Mouse (Mus musculus) heart, embryonic 14.5 days (tissue): ENCODE results near the gene Ebf1. TPM values are rescaled to one million over a fixed set of nuclear protein-coding genes. Genes with fewer than 3 reads are reported as not detected.

ENCODE experiments used
- ATAC-seq: fragments of 200-750 bp; cut with Nextera tagmentation; 2 replicates; pipeline ENCODE4 v1.8.0; 2017; ENCODE audit warnings: low read depth, moderate TSS enrichment; ENCODE audit not compliant: insufficient number of reproducible peaks, insufficient read depth, low FRiP score
- H3K27ac ChIP-seq, 2 experiments: fragments of 200-500 bp in 1 of 2; fragments of 300-500 bp in 1 of 2; sonication (generic) in 1 of 2; replicated peaks in 1 of 2; 2 replicates each; pipeline ENCODE4 v1.5.1; 2012 to 2014; ENCODE audit warnings: low read depth in 2 of 2, low read length in 2 of 2, control low read depth in 1 of 2, mild to moderate bottlenecking in 1 of 2, mixed read lengths in 1 of 2; ENCODE audit not compliant: control insufficient read depth in 1 of 2, insufficient read depth in 1 of 2
- H3K27me3 ChIP-seq: fragments of 300-500 bp; sonication (generic); 2 replicates; pipeline ENCODE4 v1.6.1; 2014; ENCODE audit warnings: mild to moderate bottlenecking, low read length, control low read depth; ENCODE audit not compliant: control insufficient read depth, insufficient read depth
- H3K36me3 ChIP-seq: fragments of 300-500 bp; sonication (generic); 2 replicates; pipeline ENCODE4 v1.6.1; 2014; ENCODE audit warnings: mild to moderate bottlenecking, control low read depth, low read length, mixed read lengths; ENCODE audit not compliant: control insufficient read depth, insufficient read depth
- H3K4me1 ChIP-seq, 2 experiments: fragments of 200-500 bp in 1 of 2; fragments of 300-500 bp in 1 of 2; sonication (generic) in 1 of 2; 2 replicates each; pipeline ENCODE4 v1.6.1; 2012 to 2014; ENCODE audit warnings: low read length in 2 of 2, control low read depth in 1 of 2, mixed read lengths in 1 of 2; ENCODE audit not compliant: control insufficient read depth in 2 of 2, insufficient read depth in 2 of 2
- H3K4me2 ChIP-seq: fragments of 300-500 bp; sonication (generic); 2 replicates; pipeline ENCODE4 v1.6.1; 2014; ENCODE audit warnings: mild to moderate bottlenecking, low read length
- H3K4me3 ChIP-seq, 2 experiments: fragments of 200-500 bp in 1 of 2; fragments of 300-500 bp in 1 of 2; sonication (generic) in 1 of 2; 2 replicates each; pipeline ENCODE4 v1.5.1; 2012 to 2014; ENCODE audit warnings: low read length in 2 of 2, mild to moderate bottlenecking in 2 of 2, control low read depth in 1 of 2, low read depth in 1 of 2, moderate library complexity in 1 of 2; ENCODE audit not compliant: control insufficient read depth in 1 of 2, insufficient read depth in 1 of 2
- H3K9ac ChIP-seq: fragments of 300-500 bp; sonication (generic); 2 replicates; pipeline ENCODE4 v1.6.1; 2014; ENCODE audit warnings: mild to moderate bottlenecking, low read length
- H3K9me3 ChIP-seq: fragments of 300-500 bp; sonication (generic); 2 replicates; pipeline ENCODE4 v1.6.1; 2016; ENCODE audit warnings: low read length, control low read depth; ENCODE audit not compliant: control insufficient read depth
- WGBS: fragments of 180-500 bp; shearing (Covaris S2); extraction: QIAGEN DNeasy Blood & Tissue Kit; methylation state at CpG from one replicate; pipeline ENCODE4 v1.1.7; 2014; 5-methylcytosine and 5-hydroxymethylcytosine counted together
- polyA plus RNA-seq: library from polyadenylated mRNA; unstranded; fragments of >200 nt; fragmentation: Nextera tagmentation; extraction: Ambion mirVana; gene quantifications from 2 replicates; pipeline ENCODE4 v1.2.1, GENCODE M21; 2014

The Ebf1 gene
- polyA plus RNA-seq, 1 experiment from 2014 or later, result 17.0 TPM

GRCm38 (mm10) chr11:44835166-44835565 is 218.0 kb downstream of the Ebf1 start:
- WGBS, result 44% methylated on average over 5 of the region's 5 CpGs
- H3K4me1 ChIP-seq, result peaks cover 0 to 3% of the 10 kb centered on the region in 2 experiments; a peak in 1 of 4 replicates

DNA sequence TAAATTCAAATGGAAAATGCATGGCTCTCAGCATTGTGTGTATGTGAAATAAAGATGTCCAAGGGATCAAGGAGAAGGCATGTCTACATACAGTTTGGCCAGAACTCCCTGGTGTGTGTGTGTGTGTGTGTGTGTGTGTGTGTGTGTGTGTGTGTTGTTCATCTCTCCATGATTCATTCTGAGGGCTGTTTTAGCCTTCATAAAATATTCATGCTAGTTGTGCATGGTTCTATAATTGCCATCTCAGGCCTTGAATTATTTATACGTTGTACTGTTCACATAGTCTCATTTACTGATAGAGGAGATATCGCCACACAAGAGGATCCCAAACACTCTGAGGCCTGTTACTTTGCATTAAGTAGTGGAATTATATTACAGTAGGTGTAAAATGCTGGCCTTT is 220.5 kb downstream of the Ebf1 start:
- no peaks in the 10 kb centered on the region for H3K9me3 ChIP-seq
- 93% methylated on average over 2 of the region's 2 CpGs for WGBS
- no peak overlapping the region for H3K4me2 ChIP-seq
- 0 out of 2 replicates have a peak, but pooled peaks cover under 1% of the 10 kb centered on the region for H3K27me3 ChIP-seq
- no peaks in the 10 kb centered on the region for H3K36me3 ChIP-seq
- no peak overlapping the region for H3K27ac ChIP-seq
- no peak overlapping the region for H3K4me3 ChIP-seq
- H3K9ac ChIP-seq, result no peak overlapping the region
- no peak for ATAC-seq
- peaks cover 13 to 18% of the 10 kb centered on the region in 2 experiments for H3K4me1 ChIP-seq

More at GRCm38 (mm10) chr11:44835166-44835565, 218.0 kb downstream of the Ebf1 start:
- 0 out of 2 replicates have a peak, but pooled peaks cover 4% of the 10 kb centered on the region for H3K27me3 ChIP-seq
- H3K4me3 ChIP-seq, result no peak overlapping the region
- no peak overlapping the region for H3K4me2 ChIP-seq
- ATAC-seq, result no peak
- no peaks in the 10 kb centered on the region for H3K36me3 ChIP-seq
- H3K9me3 ChIP-seq, result no peaks in the 10 kb centered on the region
- H3K9ac ChIP-seq, result no peak overlapping the region
- no peak overlapping the region for H3K27ac ChIP-seq

GRCm38 (mm10) chr11:44841127-44842056 is 224.3 kb downstream of the Ebf1 start:
- 0 out of 2 replicates have a peak, but pooled peaks have one; percentile 56 for ATAC-seq
- Histone ChIP-seq H3K36me3 (no peaks in the 10 kb centered on the region), H3K27ac (0 out of 4 replicates have a peak overlapping the region, but pooled peaks of 1 of the 2 experiments have one; percentile 15), H3K4me3 (no peak overlapping the region), H3K27me3 (no peaks in the 10 kb centered on the region), H3K9me3 (no peaks in the 10 kb centered on the region), H3K4me1 (peaks cover 13 to 18% of the 10 kb centered on the region in 2 experiments), H3K4me2 (peak overlapping the region; percentile 16), H3K9ac (no peak overlapping the region)
- WGBS, result 20% methylated on average over 14 of the region's 14 CpGs

- Histone ChIP-seq H3K4me3 (no peak overlapping the region), H3K4me1 (peaks cover 7 to 14% of the 10 kb centered on the region in 2 experiments; a peak in 3 of 4 replicates), H3K9me3 (no peaks in the 10 kb centered on the region), H3K4me2 (no peak overlapping the region), H3K36me3 (no peaks in the 10 kb centered on the region), H3K27me3 (no peaks in the 10 kb centered on the region), H3K27ac (no peak overlapping the region), H3K9ac (no peak overlapping the region)
- ATAC-seq, result no peak
- WGBS, result 88% methylated on average over 3 of the region's 3 CpGs
Measured at GRCm38 (mm10) chr11:44851874-44852273, 234.8 kb downstream of the Ebf1 start.

- Histone ChIP-seq H3K4me2 (no peak overlapping the region), H3K9me3 (no peaks in the 10 kb centered on the region), H3K36me3 (no peaks in the 10 kb centered on the region), H3K27me3 (no peaks in the 10 kb centered on the region), H3K4me1 (peaks cover 7 to 14% of the 10 kb centered on the region in 2 experiments; a peak in 3 of 4 replicates), H3K9ac (no peak overlapping the region), H3K27ac (no peak overlapping the region), H3K4me3 (no peak overlapping the region)
- WGBS, result 60% methylated on average over 10 of the region's 10 CpGs
- ATAC-seq, result no peak
Measured at GRCm38 (mm10) chr11:44852921-44853320, 235.8 kb downstream of the Ebf1 start.

- Histone ChIP-seq H3K4me3 (no peak overlapping the region), H3K27me3 (no peaks in the 10 kb centered on the region), H3K27ac (peak overlapping the region in 1 of 2 experiments; percentile 41; a peak in 2 of 4 replicates), H3K4me2 (no peak overlapping the region), H3K9ac (no peak overlapping the region), H3K36me3 (no peaks in the 10 kb centered on the region), H3K9me3 (no peaks in the 10 kb centered on the region), H3K4me1 (peaks cover 7 to 14% of the 10 kb centered on the region in 2 experiments; a peak in 3 of 4 replicates)
- ATAC-seq, result no peak
- 32% methylated on average over 7 of the region's 7 CpGs for WGBS
Measured at GRCm38 (mm10) chr11:44854496-44854895, 237.4 kb downstream of the Ebf1 start.

DNA sequence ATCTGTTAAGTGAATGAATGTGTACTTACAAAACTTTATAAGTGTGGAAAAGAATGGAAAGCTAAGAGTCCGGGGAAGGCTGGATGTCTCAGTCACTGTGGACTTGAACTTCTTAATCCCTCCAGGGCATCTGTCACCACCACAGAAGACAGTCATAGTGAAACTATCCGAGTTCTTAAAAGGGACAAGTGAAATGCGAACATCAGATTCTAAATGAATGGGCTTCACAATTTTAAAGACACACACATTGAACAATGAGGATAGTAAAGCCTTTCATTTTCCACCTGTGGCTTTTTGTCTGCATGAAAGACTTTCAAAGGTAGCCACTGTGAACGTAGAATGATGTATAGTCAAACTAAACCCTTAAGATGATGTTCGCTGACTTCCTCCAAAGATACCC is 244.0 kb downstream of the Ebf1 start:
- WGBS, result 82% methylated on average over 5 of the region's 5 CpGs
- no peaks in the 10 kb centered on the region for H3K27me3 ChIP-seq
- no peak overlapping the region for H3K4me2 ChIP-seq
- no peaks in the 10 kb centered on the region for H3K9me3 ChIP-seq
- no peaks in the 10 kb centered on the region for H3K36me3 ChIP-seq
- no peak overlapping the region for H3K9ac ChIP-seq
- no peak overlapping the region for H3K27ac ChIP-seq
- H3K4me3 ChIP-seq, result no peak overlapping the region
- ATAC-seq, result no peak
- H3K4me1 ChIP-seq, result peaks cover 3 to 4% of the 10 kb centered on the region in 2 experiments; a peak in 3 of 4 replicates
